Mouse (Mus musculus) megakaryocyte, embryonic 14.5 days (primary cell): ENCODE data around the gene Nrap.

Source experiments
- FLI1 ChIP-seq: IDR thresholded peaks from 2 replicates; pipeline ENCODE4 v1.6.1; 2012; ENCODE audit warnings: low read length, inconsistent platforms, mixed read lengths
- GATA1 ChIP-seq: IDR thresholded peaks from 3 replicates; pipeline ENCODE4 v1.6.1; 2012; ENCODE audit warnings: mixed read lengths, low read length, inconsistent platforms, borderline replicate concordance

DNA sequence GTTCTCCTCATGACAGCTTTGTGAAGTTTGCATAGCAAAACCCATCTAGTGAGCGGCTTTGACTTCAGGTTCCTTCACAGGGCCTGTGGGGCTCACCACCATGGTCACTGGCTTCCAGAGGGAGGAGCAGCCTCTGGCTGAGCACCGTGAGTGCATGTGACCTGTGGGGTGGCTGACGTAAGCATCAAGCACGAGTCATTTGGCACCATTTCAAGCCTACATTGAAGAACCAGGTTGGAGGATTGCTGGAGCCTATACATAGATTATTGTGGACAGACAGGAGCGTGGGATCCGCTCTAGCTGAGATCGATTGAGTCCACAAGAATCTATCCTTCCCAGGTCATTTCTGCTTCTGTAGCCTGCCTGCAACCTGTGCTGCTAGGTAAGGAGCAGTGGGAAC is 103.0 kb downstream of the Nrap start, which contains the start of gene Habp2:
- TF ChIP-seq GATA1 (no peak), FLI1 (no peak)
